Mouse (Mus musculus) liver, postnatal 0 days (tissue): ENCODE measurements around the gene Prss16.

ENCODE experiments used
- CTCF ChIP-seq: sonication (generic); IDR thresholded peaks from 2 replicates; pipeline ENCODE4 v1.5.1; 2016; ENCODE audit warnings: antibody characterized with exemption, low read depth
- EP300 ChIP-seq: IDR thresholded peaks from 2 replicates; pipeline ENCODE4 v1.6.1; 2016; ENCODE audit warnings: antibody characterized with exemption, low read depth, mild to moderate bottlenecking

DNA sequence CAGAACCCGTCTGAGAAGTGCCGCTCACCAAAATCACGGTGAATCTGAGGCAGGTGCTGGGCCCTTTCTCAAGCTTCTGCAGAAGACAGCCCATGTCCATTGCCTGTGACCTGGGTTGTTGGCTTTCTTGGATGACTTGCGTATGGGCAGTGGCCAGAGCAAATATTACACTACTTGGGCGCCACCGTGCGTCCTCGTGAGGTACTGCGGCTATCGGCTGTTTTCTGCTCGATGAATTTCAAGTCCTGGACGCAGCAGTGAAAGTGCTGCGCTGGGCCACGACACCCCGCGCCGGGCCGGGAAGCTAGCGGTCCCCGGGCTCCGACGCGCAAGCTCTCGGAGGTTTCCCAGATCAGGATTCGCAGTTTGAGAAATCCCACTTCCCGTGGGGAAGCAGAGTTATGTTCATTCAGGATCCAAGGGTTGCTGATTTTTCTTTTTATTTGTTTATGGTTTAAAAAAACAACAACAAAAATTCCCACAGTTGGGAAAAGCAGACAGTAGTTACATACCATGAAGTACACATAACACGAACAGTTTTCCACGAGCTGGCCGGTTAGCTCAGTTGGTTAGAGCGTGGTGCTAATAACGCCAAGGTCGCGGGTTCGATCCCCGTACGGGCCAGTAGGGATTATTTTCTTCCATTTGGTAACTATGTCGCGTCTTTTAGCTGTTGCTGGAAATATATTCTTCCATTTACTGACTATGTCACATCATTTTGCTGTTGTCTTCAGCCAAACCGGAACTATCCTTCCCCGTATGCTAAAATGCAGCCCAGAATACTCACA, 19.3 kb upstream of the Prss16 start:
- TF ChIP-seq EP300 = no peak
- TF ChIP-seq CTCF = peak; percentile 99
